Mouse (Mus musculus) stomach, postnatal 0 days (tissue): ENCODE measurements around the gene Tmem108.

Experiments
- CTCF ChIP-seq: IDR thresholded peaks from 2 replicates; pipeline ENCODE4 v1.5.1; 2016; ENCODE audit warnings: antibody characterized with exemption, low read depth, mild to moderate bottlenecking, moderate library complexity
- EP300 ChIP-seq: optimal IDR thresholded peaks from 2 replicates; pipeline ENCODE3; 2016; ENCODE audit warnings: antibody characterized with exemption

GRCm38 (mm10) chr9:103558741-103559140 lies 202.9 kb downstream of the Tmem108 start:
- no peak for TF ChIP-seq CTCF
- no peak for TF ChIP-seq EP300
